Mouse (Mus musculus): ENCODE results near the gene Zfp949.

GRCm38 (mm10) chr9:88545534-88545933, 2.3 kb upstream of the Zfp949 start:
- TF ChIP-seq GATA1 (IDR thresholded peaks at IDR 0.05; ENCODE audit: low read length) (no peak), TAL1 (IDR thresholded peaks at IDR 0.05; ENCODE audit: low read length) (no peak)

Measured in erythroblast, embryonic 14.5 days (primary cell).